Mouse (Mus musculus) gonadal fat pad, adult 2 months (tissue): ENCODE measurements around the gene Zfy2. TPM values are rescaled to one million over a fixed set of nuclear protein-coding genes. Genes with fewer than 3 reads are reported as not detected.

ENCODE experiments used
- DNase-seq: peaks from one replicate; pipeline ENCODE4 v3.0.0-alpha.2; 2012; ENCODE audit warnings: low read depth
- polyA plus RNA-seq: library from polyadenylated mRNA; depleted of rRNA; stranded (reverse); fragments of >200 nt; gene quantifications from 2 replicates; pipeline ENCODE4 v1.2.3, GENCODE M21; 2012; rRNA removed

Gene Zfy2
- not detected in 2 replicates for polyA plus RNA-seq

GRCm38 (mm10) chrY:2170309-2170708, at the start of gene Zfy2:
Zfy2 (minus strand) TSS chrY:2170409.
- DNase-seq, result no peak
